Mouse (Mus musculus) urinary bladder, postnatal 10 days (tissue): ENCODE measurements around the gene Olfr503.
"Not testable (repeated sequence)": the region's sequence is repeated elsewhere in the genome, so short reads cannot be mapped to it uniquely, and the experiment has no call there.

Experiments used
- DNase-seq: peaks from one replicate; pipeline ENCODE4 v3.0.0; 2022; ENCODE audit warnings: low spot score

Gene Olfr503

GRCm38 (mm10) chr7:108544227-108544626 lies at the start of gene Olfr503:
Olfr503 (plus strand) TSS chr7:108544527.
- DNase-seq, result not testable (repeated sequence)

GRCm38 (mm10) chr7:108524965-108525364 lies 19.4 kb upstream of the Olfr503 start, which contains the start of gene Olfr502:
Olfr502 (minus strand) TSS chr7:108525065.
- no peak for DNase-seq

GRCm38 (mm10) chr7:108542416-108542815 lies 1.9 kb upstream of the Olfr503 start:
- no peak for DNase-seq

GRCm38 (mm10) chr7:108565693-108566092 lies 21.4 kb downstream of the Olfr503 start, which contains the start of gene Olfr504:
Olfr504 (minus strand) TSS chr7:108565793.
- DNase-seq, result no peak

GRCm38 (mm10) chr7:108589797-108590196 lies 45.5 kb downstream of the Olfr503 start:
- DNase-seq, result no peak
